Mouse (Mus musculus) lung, postnatal 0 days (tissue): ENCODE results near the gene Tespa1.

Experiments
- CTCF ChIP-seq: IDR thresholded peaks from 2 replicates; pipeline ENCODE4 v1.5.1; 2016; ENCODE audit warnings: antibody characterized with exemption, mild to moderate bottlenecking
- EP300 ChIP-seq: IDR thresholded peaks from 2 replicates; pipeline ENCODE4 v1.6.1; 2016; ENCODE audit warnings: antibody characterized with exemption, mild to moderate bottlenecking, control low read depth

GRCm38 (mm10) chr10:130364766-130365165, 42.1 kb downstream of the Tespa1 start:
- TF ChIP-seq CTCF (no peak), EP300 (no peak)
